Mouse (Mus musculus): ENCODE data around the gene Stk11. TPM values are rescaled to one million over a fixed set of nuclear protein-coding genes. Genes with fewer than 3 reads are reported as not detected.
"Not testable (repeated sequence)": the region's sequence is repeated elsewhere in the genome, so short reads cannot be mapped to it uniquely, and the experiment has no call there.

The Stk11 gene
- total RNA-seq, 1 experiment: 124 TPM

DNA sequence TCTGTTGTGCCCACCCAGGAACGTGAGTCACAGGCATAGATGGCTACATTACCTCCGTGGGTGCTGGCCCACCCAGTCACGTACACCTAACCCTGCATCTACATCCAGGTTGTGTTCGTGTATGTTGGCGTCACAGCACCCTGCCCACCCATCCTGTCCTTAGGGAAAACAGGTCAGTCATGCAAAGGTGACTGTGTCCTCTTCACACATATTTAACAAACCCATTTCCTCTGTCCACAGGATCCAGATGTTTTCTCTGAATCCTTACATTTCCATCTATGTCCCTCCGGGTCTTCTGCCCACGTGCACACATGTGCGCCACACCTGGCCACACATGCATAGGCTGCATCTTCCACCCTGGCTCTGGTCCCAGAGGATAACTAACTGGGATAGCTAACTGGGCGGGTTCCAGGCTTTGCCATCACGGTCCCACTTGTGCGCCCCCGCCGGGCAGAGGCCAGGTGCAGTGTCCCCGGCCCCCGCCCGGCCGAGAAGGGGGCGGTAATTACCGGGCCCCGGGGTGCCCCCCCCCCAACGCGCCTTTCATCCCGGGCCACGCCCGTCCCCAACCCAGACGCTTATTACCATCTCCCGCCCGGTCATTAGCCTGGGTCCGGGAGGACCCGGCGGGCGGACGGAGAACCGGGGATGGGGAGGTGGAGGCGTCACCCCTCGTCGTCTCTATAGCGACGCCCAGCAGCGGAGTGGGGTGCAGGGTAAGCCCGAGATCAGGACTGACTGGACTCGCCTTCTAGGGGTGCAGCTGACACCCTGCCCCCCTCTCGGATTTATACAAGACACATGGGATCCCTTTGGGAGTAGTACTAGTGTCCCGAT, 48.8 kb downstream of the Stk11 start:
- no peak for TF ChIP-seq CHD2 (IDR thresholded peaks at IDR 0.05; ENCODE audit: low read depth, low read length)
- no peak for TF ChIP-seq MAFK (IDR thresholded peaks at IDR 0.05; ENCODE audit: insufficient read depth, low read depth, low read length)
- TF ChIP-seq HCFC1 (IDR thresholded peaks at IDR 0.05; ENCODE audit: borderline replicate concordance, insufficient read depth, low read length): no peak
- no peak for TF ChIP-seq ZNF384 (IDR thresholded peaks at IDR 0.05; ENCODE audit: low read depth, low read length)
- no peak for TF ChIP-seq ZC3H11A (IDR thresholded peaks at IDR 0.05; ENCODE audit: borderline replicate concordance, low read depth, low read length)
- DNase-seq (ENCODE audit: low read depth, low spot score): no peak
- in situ Hi-C loops (cut with MboI; ENCODE audit: low sequenced_read_pairs in 2 of 2, unreplicated experiment in 2 of 2): no loop called here
- peak overlapping the region; percentile 20 to 44; a peak in 2 of 4 replicates for H3K4me3 ChIP-seq (ENCODE audit: insufficient read depth in 1 of 2, low read depth in 1 of 2, low read length in 2 of 2, poor library complexity in 1 of 2, severe bottlenecking in 1 of 2)
- peaks cover 11 to 33% of the 10 kb centered on the region in 2 experiments for H3K4me1 ChIP-seq (ENCODE audit: control insufficient read depth in 2 of 2, insufficient read depth in 2 of 2, low read length in 2 of 2, poor library complexity in 1 of 2)
- H3K36me3 ChIP-seq (ENCODE audit: control insufficient read depth, insufficient read depth, low read length, poor library complexity, severe bottlenecking): no peaks in the 10 kb centered on the region
- no peak overlapping the region for H3K27ac ChIP-seq (ENCODE audit: insufficient read depth, low read depth, low read length, poor library complexity, severe bottlenecking)
- H3K9ac ChIP-seq (ENCODE audit: insufficient read depth, low read depth, low read length, poor library complexity, severe bottlenecking): no peak overlapping the region
- H3K9me3 ChIP-seq (ENCODE audit: control insufficient read depth, insufficient read depth, low read depth, low read length): no peaks in the 10 kb centered on the region

DNA sequence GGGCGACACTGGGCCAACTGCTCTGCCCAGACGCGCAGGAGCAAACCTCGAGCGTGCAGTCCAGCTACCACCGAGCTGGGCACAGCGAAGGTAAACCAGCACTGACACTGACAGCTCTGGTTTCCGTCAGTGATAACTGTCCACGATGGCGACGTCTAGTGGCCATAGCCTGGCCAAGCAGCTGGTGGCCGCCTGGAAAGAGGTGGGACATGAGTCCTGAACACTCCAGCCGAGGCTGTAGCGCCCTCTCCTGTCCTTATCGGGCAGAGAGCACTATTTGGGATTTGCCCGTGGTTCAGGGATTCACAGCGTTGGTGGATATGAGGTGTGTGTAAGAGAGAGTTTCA, 49.4 kb downstream of the Stk11 start:
- Histone ChIP-seq H3K4me3 (ENCODE audit: insufficient read depth in 1 of 2, low read depth in 1 of 2, low read length in 2 of 2, poor library complexity in 1 of 2, severe bottlenecking in 1 of 2) (peak overlapping the region; percentile 20 to 44; a peak in 2 of 4 replicates), H3K4me1 (ENCODE audit: control insufficient read depth in 2 of 2, insufficient read depth in 2 of 2, low read length in 2 of 2, poor library complexity in 1 of 2) (peaks cover 11 to 32% of the 10 kb centered on the region in 2 experiments), H3K9ac (ENCODE audit: insufficient read depth, low read depth, low read length, poor library complexity, severe bottlenecking) (no peak overlapping the region), H3K27ac (ENCODE audit: insufficient read depth, low read depth, low read length, poor library complexity, severe bottlenecking) (no peak overlapping the region), H3K36me3 (ENCODE audit: control insufficient read depth, insufficient read depth, low read length, poor library complexity, severe bottlenecking) (peaks cover 4% of the 10 kb centered on the region), H3K9me3 (ENCODE audit: control insufficient read depth, insufficient read depth, low read depth, low read length) (no peaks in the 10 kb centered on the region)
- in situ Hi-C loops (cut with MboI; ENCODE audit: low sequenced_read_pairs in 2 of 2, unreplicated experiment in 2 of 2): no loop called here
- TF ChIP-seq MAFK (IDR thresholded peaks at IDR 0.05; ENCODE audit: insufficient read depth, low read depth, low read length) (0 out of 2 replicates have a peak, but pooled peaks have one; percentile 9), HCFC1 (IDR thresholded peaks at IDR 0.05; ENCODE audit: borderline replicate concordance, insufficient read depth, low read length) (peak; percentile 69; the same call in 1 of the 2 replicates), CHD2 (IDR thresholded peaks at IDR 0.05; ENCODE audit: low read depth, low read length) (no peak), ZC3H11A (IDR thresholded peaks at IDR 0.05; ENCODE audit: borderline replicate concordance, low read depth, low read length) (peak; percentile 98), ZNF384 (IDR thresholded peaks at IDR 0.05; ENCODE audit: low read depth, low read length) (0 out of 2 replicates have a peak, but pooled peaks have one; percentile 23)
- peak; percentile 85 for DNase-seq (ENCODE audit: low read depth, low spot score)

GRCm38 (mm10) chr10:80165392-80166128, 50.0 kb downstream of the Stk11 start, which contains the start of gene Cirbp:
Gene Cirbp (plus strand): TSS chr10:80165985.
- Histone ChIP-seq H3K9ac (ENCODE audit: insufficient read depth, low read depth, low read length, poor library complexity, severe bottlenecking) (no peak within 1 kb of the TSS), H3K4me1 (ENCODE audit: control insufficient read depth in 2 of 2, insufficient read depth in 2 of 2, low read length in 2 of 2, poor library complexity in 1 of 2) (peaks cover 11 to 38% of the 10 kb centered on the region in 2 experiments), H3K9me3 (ENCODE audit: control insufficient read depth, insufficient read depth, low read depth, low read length) (no peaks in the 10 kb centered on the region), H3K27ac (ENCODE audit: insufficient read depth, low read depth, low read length, poor library complexity, severe bottlenecking) (no peak within 1 kb of the TSS), H3K36me3 (ENCODE audit: control insufficient read depth, insufficient read depth, low read length, poor library complexity, severe bottlenecking) (peaks cover 10% of the 10 kb centered on the region), H3K4me3 (ENCODE audit: insufficient read depth in 1 of 2, low read depth in 1 of 2, low read length in 2 of 2, poor library complexity in 1 of 2, severe bottlenecking in 1 of 2) (peak within 1 kb of the TSS; percentile 20 to 44; a peak in 2 of 4 replicates)
- DNase-seq (ENCODE audit: low read depth, low spot score): no peak
- in situ Hi-C loops (cut with MboI; ENCODE audit: low sequenced_read_pairs in 2 of 2, unreplicated experiment in 2 of 2): no loop called here
- no peak for TF ChIP-seq MAFK (IDR thresholded peaks at IDR 0.05; ENCODE audit: insufficient read depth, low read depth, low read length)
- TF ChIP-seq ZNF384 (IDR thresholded peaks at IDR 0.05; ENCODE audit: low read depth, low read length): no peak
- no peak for TF ChIP-seq ZC3H11A (IDR thresholded peaks at IDR 0.05; ENCODE audit: borderline replicate concordance, low read depth, low read length)
- TF ChIP-seq CHD2 (IDR thresholded peaks at IDR 0.05; ENCODE audit: low read depth, low read length): no peak
- TF ChIP-seq HCFC1 (IDR thresholded peaks at IDR 0.05; ENCODE audit: borderline replicate concordance, insufficient read depth, low read length): no peak

- peaks cover 13 to 41% of the 10 kb centered on the region in 2 experiments for H3K4me1 ChIP-seq (ENCODE audit: control insufficient read depth in 2 of 2, insufficient read depth in 2 of 2, low read length in 2 of 2, poor library complexity in 1 of 2)
- DNase-seq (ENCODE audit: low read depth, low spot score): not testable (repeated sequence)
These were observed 50.5 kb downstream of the Stk11 start for GRCm38 (mm10) chr10:80166136-80166535.

More at GRCm38 (mm10) chr10:80166136-80166535, 50.5 kb downstream of the Stk11 start:
- H3K4me3 ChIP-seq (ENCODE audit: insufficient read depth in 1 of 2, low read depth in 1 of 2, low read length in 2 of 2, poor library complexity in 1 of 2, severe bottlenecking in 1 of 2); in situ Hi-C loops (cut with MboI; ENCODE audit: low sequenced_read_pairs in 2 of 2, unreplicated experiment in 2 of 2); H3K27ac ChIP-seq (ENCODE audit: insufficient read depth, low read depth, low read length, poor library complexity, severe bottlenecking); H3K9me3 ChIP-seq (ENCODE audit: control insufficient read depth, insufficient read depth, low read depth, low read length); H3K9ac ChIP-seq (ENCODE audit: insufficient read depth, low read depth, low read length, poor library complexity, severe bottlenecking): not testable (repeated sequence)
- H3K36me3 ChIP-seq (ENCODE audit: control insufficient read depth, insufficient read depth, low read length, poor library complexity, severe bottlenecking): peaks cover 14% of the 10 kb centered on the region
